Mouse (Mus musculus) kidney, adult 11 months (tissue): Measurements from ENCODE around the gene Rrp7a.

ENCODE experiments used
- DNase-seq: peaks from one replicate; pipeline ENCODE4 v3.0.0; 2022

Gene Rrp7a

GRCm38 (mm10) chr15:83122566-83123145, at the start of gene Rrp7a:
Gene Rrp7a (minus strand): TSS chr15:83122801.
- DNase-seq = peak; percentile 91

GRCm38 (mm10) chr15:83171712-83172481, 49.3 kb upstream of the Rrp7a start:
- peak; percentile 97 for DNase-seq

DNA sequence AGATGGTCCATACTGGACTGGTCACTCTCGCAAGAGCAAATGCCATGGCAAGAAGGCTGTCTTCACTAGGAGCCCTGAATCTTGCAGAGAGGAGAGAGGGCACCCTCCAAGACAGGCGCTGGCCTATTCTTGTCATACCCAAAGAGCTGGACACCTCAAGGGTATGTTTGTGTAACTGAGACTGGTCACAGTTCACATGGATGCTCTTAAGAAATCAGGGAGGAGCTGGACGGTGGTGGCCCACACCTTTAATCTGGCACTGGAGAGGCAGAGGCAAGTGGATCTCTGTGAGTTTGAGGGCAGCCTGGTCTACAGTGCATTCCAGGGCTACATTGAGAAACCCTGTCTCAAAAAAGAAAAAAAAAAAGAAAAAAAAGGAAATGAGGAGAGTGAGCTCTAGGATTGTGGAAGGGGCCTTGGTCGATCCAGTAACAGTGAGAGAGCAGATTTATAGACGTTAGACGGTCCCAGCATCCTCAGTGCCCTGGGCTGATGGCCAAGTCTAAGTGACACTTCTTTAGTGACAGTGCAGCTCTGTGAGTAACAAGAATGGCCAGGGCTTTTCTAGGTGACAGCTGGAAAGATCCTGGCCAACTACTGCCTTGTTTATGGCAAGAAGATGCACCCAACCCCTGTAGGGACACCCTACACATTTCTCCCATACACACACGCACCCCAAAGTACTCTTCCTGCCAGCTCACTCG, 48.5 kb upstream of the Rrp7a start:
- no peak for DNase-seq

DNA sequence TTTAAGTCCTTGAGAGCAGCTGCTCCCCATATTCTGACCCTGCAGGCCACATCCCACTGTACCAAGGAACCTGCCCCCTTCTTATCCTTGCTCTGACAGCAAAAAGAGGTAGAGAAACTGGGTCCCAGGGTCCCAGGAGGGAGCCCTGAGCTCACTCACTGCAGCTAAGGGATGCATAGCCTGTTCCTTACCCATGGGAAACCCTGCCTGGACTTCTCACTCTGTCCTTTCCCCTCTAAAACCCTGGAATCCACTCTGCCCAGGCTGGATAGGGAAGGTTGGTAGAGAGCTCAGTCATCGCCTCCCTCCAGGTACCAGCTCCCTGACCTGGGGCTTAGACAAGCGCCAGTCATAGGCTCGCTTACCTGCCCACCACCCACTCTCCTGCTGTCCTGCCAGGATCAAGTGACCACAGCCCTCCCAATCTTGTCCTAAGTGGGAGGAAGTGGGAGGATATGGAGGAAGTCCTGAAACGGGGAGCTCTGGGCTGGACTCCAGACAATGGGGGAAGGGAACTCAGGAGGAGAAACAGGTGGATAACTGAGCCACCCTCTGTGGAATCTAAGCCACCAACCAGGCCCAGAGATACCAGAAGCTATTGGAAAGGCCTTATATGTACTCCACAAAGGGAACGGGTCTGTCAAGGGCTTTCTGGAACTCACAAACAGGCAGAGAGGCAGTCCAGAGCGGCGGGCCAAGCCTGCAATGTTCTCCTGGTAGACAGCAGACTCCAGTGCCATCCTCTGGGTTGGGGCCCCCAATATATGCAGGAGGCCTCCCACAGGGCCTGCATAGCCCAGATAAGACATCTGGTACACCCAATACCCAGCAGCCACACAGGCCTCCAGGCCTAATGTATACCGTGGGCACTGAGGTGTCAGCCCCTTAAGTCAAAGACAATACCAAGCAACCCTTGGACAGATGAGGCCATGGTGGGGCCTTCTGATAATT, 47.4 kb upstream of the Rrp7a start:
- DNase-seq = no peak

GRCm38 (mm10) chr15:83168875-83169771, 46.5 kb upstream of the Rrp7a start:
- no peak for DNase-seq

DNA sequence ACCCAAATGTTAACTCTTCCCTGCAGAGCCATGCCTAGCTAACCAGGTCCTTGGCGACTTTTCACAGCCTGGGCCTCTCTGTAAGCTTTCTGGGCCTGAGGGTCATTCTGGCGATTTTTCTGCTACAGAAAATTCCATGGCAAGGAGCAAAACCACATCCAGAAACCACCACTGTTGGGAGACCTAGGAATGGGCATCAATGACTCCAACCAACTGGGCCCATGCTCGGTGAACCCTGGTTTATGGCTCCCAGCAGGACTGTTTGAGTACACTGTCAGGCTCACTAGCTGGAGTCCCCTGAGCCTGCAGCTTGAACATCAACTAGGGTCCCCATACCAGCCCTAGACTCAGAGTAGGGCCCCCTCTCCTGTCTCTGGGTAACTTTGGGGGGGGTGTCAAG, 45.7 kb upstream of the Rrp7a start:
- no peak for DNase-seq

DNA sequence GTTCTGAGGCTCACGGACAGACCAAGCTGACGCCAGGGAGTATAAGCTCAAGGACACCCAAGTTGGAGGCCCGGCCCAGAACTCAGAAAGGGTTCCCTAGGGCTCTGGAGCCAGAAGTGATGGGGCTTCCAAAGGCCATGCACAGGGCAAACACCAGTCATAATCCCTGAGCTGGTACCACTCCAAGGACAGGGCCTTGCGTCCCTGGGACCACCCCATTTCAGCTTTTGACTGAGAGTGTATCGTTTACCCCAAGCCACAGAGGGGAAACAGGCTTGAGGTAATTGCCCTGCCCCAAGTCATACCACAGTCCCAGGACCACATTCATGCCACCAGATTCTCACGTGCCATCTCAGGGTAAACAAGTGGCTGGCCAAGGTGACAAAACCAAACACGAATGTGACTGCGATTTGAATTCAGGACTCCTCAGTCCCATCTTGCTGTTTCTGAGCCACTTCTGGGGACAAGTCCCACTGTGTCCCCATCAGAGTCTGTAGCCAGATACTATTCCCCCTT, 45.0 kb upstream of the Rrp7a start:
- no peak for DNase-seq

DNA sequence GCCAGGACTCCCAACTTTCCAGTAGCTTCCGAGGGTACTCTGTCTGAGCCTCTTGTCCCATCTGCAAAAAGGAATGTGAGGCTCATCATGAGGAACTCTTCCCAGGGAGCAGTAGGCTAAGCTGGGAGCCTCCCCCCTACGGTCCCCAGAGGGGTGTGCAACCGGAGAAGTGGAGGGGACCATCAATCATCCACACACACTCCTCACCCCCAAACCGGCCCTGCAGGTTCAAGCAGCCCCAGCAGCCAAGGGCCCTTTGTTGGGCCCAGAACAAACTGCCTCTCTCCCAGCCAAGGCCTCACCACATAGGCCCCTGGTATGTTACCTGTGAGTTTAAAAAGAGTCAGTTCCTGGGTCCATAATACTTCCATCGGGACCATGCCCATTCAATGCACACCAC, 44.5 kb upstream of the Rrp7a start:
- DNase-seq = no peak

DNA sequence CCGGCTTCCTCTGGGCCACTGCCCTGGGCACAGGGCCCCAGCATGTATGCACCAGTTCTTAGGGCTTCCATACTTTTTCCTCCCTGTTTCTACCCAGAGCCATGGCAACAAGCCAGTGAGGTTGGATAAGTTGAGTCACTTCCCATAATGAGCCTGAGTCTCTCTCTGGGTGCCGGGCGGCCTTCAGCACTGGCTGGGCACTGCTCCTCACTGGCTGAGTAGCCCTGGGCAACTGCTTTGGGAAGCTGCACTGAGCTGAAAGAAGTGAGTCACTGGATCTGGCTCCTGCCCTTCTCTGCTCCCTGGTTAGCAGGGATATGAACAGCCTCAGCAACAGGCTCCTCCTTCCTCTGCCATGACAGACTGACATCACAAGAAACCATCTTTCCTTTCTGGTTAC, 44.0 kb upstream of the Rrp7a start:
- no peak for DNase-seq

- no peak for DNase-seq
These were observed 43.1 kb upstream of the Rrp7a start for GRCm38 (mm10) chr15:83165526-83166315.

DNA sequence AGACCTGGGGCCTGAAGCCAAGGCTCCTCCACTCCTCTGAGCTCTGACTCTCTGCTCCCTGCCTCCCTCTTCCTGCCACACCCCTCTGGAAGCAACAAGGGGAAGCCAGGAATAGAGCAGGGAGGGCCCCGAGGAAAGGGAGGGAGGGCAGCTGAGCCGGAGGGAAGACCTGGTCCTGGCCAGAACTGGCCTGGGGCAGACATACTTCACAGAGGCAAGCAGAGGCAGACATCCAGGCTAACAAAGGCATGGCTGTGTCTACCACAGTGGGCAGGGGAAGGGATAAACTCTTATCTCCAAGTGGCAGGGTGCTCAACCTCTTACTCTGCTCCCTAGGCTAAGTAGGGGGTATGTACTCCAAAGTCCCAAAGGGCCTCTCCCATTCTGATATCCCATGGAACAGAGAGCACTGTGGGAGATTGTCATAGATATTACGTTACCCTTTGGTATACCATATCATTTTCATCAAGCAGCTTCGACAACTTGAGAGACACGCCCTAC, 42.4 kb upstream of the Rrp7a start:
- DNase-seq = peak; percentile 39

DNA sequence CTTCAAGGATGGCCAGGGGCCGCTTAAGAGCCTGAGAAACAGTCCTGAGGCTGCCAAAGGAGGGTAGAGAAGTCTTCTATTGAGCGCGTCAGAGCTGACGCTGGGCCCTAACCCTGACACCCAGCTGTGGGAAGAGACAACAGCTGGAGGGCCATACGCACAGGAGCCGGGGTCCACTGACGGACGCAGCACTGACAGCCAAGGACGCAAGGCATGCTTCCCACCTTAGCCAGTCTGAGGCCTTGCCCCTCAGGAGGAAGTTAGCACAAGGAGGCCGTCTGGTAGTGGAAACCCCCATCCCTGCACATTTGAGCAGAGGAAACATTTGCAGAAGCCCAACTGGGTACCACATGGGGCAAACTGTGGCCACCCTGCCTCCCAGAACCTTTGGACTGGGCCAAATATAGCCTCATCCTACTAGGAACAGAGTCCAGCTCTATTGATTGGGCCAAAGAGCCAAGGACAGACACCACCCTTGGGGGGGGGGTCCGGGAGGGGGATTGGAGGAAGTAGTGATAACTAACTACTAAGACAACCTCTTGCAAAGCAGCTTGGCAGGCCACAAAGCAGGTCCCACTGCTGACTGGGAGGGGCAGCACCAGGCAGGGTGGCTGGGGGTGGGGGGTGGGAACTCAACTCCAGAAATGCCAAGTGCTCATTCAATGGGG, 40.4 kb upstream of the Rrp7a start:
- peak; percentile 57 for DNase-seq

- DNase-seq = no peak
These were observed 39.4 kb upstream of the Rrp7a start for GRCm38 (mm10) chr15:83162001-83162400.

DNA sequence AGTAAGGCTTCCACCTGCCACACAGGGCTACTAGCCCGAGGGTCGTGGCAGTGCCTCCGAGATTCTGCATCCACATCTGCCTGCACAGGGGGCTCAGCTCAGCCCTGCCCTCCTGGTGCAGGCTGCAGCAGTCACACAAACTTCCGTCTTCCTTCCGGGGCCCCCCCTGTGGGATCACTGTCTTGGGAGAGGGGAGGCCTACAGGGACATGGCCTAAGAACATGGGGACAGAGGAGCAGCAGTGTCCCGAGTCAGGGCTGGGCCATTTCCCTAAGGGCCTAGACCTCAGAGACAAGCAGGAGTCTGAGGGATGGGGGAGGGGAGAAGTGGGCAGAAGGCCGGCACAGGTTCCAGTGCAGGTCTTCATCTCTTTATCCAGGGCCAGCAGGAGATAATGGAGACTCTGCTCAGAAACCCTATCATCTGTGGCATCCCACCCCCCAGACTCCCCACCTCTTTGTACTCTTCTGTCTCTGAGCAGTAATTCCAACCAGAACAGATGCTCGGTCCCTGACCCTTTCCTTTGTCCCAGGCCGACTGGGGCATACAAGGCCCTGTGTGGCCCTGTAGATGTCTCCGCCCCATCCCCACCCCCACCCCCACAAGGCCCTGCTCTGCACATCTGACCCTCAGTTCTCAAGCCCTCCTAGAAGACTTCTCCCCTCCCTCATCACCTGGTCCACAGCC, 38.6 kb upstream of the Rrp7a start:
- DNase-seq = no peak

GRCm38 (mm10) chr15:83160561-83160960, 38.0 kb upstream of the Rrp7a start:
- DNase-seq = no peak

DNA sequence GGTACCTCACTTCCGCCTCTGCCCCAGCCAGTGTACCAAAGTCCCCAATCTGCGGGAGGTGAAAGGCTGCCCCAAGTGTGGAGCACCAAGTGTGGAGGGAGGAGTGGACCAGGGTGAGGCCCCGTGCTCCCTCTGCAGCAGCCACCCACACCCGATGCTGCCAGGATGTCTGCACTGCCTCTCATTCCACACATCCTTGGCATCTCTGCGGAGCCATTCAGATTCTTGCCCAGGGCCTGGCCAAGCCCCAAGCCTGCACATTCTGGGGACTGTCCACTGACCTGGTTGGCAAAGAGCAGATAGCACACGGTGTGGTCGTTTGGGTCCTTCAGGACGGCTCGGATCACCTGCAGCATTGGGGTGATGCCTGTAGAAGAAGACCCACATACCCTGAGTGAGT, 37.2 kb upstream of the Rrp7a start:
- no peak for DNase-seq

DNA sequence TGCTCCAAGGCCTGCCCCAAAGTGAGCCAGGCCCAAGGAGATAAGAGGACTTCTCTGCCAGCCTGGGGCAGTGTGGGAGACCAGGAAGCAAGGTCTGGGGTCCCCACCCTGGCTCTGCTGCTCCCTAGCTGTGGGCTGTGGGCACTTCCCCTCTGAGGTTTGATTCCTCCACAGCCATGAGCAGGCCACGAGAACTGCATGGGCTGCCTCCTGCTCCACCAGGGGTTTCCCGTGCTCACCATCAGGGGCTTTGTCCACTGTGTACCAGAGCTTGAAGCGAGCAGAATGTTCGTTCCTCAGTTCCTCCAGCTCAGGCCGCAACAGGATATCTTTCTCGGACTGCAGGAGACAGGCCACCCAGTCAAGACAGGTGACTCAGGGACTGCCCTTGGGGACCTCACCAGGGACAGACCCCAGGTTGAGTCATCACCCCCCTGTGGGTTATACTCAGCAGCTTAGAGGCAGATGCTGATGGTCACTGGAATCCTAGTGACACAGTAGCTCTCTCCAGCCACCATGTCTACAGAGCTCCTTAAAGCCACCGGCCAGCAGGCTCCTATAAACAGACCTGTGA, 36.1 kb upstream of the Rrp7a start:
- DNase-seq = no peak

GRCm38 (mm10) chr15:83157667-83158064, 35.1 kb upstream of the Rrp7a start:
- no peak for DNase-seq
